Mouse (Mus musculus) hindbrain, postnatal 0 days (tissue): Measurements from ENCODE around the gene Myh8. TPM values are rescaled to one million over a fixed set of nuclear protein-coding genes. Genes with fewer than 3 reads are reported as not detected.

Experiments
- ATAC-seq: fragments of 200-750 bp; cut with Nextera tagmentation; 2 replicates; pipeline ENCODE4 v1.8.0; 2017; ENCODE audit warnings: mild to moderate bottlenecking, moderate TSS enrichment, moderate library complexity
- DNase-seq: peaks from one replicate; pipeline ENCODE4 v3.0.0-alpha.2; 2015; ENCODE audit warnings: low spot score
- H3K27ac ChIP-seq: fragments of 300-500 bp; sonication (generic); 2 replicates; pipeline ENCODE4 v1.5.1; 2014; ENCODE audit warnings: mild to moderate bottlenecking
- H3K27me3 ChIP-seq: fragments of 300-500 bp; sonication (generic); 2 replicates; pipeline ENCODE4 v1.6.1; 2014; ENCODE audit warnings: low read length, mixed read lengths; ENCODE audit not compliant: insufficient read depth
- H3K36me3 ChIP-seq: fragments of 300-500 bp; sonication (generic); 2 replicates; pipeline ENCODE4 v1.6.1; 2014; ENCODE audit warnings: low read length, mixed read lengths; ENCODE audit not compliant: insufficient read depth
- H3K4me1 ChIP-seq: fragments of 300-500 bp; sonication (generic); 2 replicates; pipeline ENCODE4 v1.6.1; 2014; ENCODE audit warnings: antibody characterized with exemption, low read length, mixed read lengths; ENCODE audit not compliant: insufficient read depth
- H3K4me2 ChIP-seq: fragments of 300-500 bp; sonication (generic); 2 replicates; pipeline ENCODE4 v1.6.1; 2014; ENCODE audit warnings: low read depth, mild to moderate bottlenecking, low read length, moderate library complexity, mixed read lengths
- H3K4me3 ChIP-seq: fragments of 300-500 bp; sonication (generic); 2 replicates; pipeline ENCODE4 v1.5.1; 2014; ENCODE audit warnings: low read length
- H3K9ac ChIP-seq: fragments of 300-500 bp; sonication (generic); replicated peaks from 2 replicates; pipeline ENCODE4 v1.6.1; 2014; ENCODE audit warnings: mild to moderate bottlenecking, low read length, moderate library complexity, mixed read lengths
- H3K9me3 ChIP-seq: fragments of 300-500 bp; sonication (generic); 2 replicates; pipeline ENCODE4 v1.6.1; 2016; ENCODE audit warnings: low read length, mixed read lengths
- CTCF ChIP-seq: IDR thresholded peaks from 2 replicates; pipeline ENCODE4 v1.5.1; 2016; ENCODE audit warnings: antibody characterized with exemption, control low read depth, low read depth
- WGBS: fragments of 180-500 bp; shearing (Covaris S2); extraction: QIAGEN DNeasy Blood & Tissue Kit; methylation state at CpG from one replicate; pipeline ENCODE4 v1.1.7; 2014; 5-methylcytosine and 5-hydroxymethylcytosine counted together
- polyA plus RNA-seq: library from polyadenylated mRNA; unstranded; fragments of >200 nt; fragmentation: Nextera tagmentation; extraction: Ambion mirVana; gene quantifications from 2 replicates; pipeline ENCODE4 v1.2.1, GENCODE M21; 2015
- total RNA-seq: library from RNA; depleted of rRNA; stranded (reverse); fragments of >200 nt; gene quantifications from 2 replicates; pipeline ENCODE4 v1.2.3, GENCODE M21; 2014; rRNA removed

Gene Myh8
- total RNA-seq, result 3.3 and 12.5 TPM in 2 replicates
- polyA plus RNA-seq, result 0.61 and 1.2 TPM in 2 replicates

- no peak within 1 kb of the TSS for H3K27ac ChIP-seq
- 47% methylated on average over 10 of the region's 10 CpGs for WGBS
- peak; percentile 82 for DNase-seq
- peak; percentile 64 for ATAC-seq
- H3K36me3 ChIP-seq, result no peaks in the 10 kb centered on the region
- H3K27me3 ChIP-seq, result no peaks in the 10 kb centered on the region
- no peak within 1 kb of the TSS for H3K4me3 ChIP-seq
- no peak within 1 kb of the TSS for H3K9ac ChIP-seq
- H3K9me3 ChIP-seq, result no peaks in the 10 kb centered on the region
- no peaks in the 10 kb centered on the region for H3K4me1 ChIP-seq
- 0 out of 2 replicates have a peak within 1 kb of the TSS, but pooled peaks have one; percentile 16 for H3K4me2 ChIP-seq
- 0 out of 2 replicates have a peak, but pooled peaks have one; percentile 8 for TF ChIP-seq CTCF
Observed at GRCm38 (mm10) chr11:67276601-67277174, at the start of gene Myh8. Gene Myh8 (plus strand): TSS chr11:67277124.

GRCm38 (mm10) chr11:67228731-67229130, 48.2 kb upstream of the Myh8 start:
- Histone ChIP-seq H3K4me2 (no peak overlapping the region), H3K27ac (no peak overlapping the region), H3K4me1 (no peaks in the 10 kb centered on the region), H3K9ac (no peak overlapping the region), H3K36me3 (no peaks in the 10 kb centered on the region), H3K4me3 (no peak overlapping the region), H3K9me3 (no peaks in the 10 kb centered on the region), H3K27me3 (no peaks in the 10 kb centered on the region)
- 64% methylated on average over 3 of the region's 3 CpGs for WGBS
- no peak for TF ChIP-seq CTCF
- ATAC-seq, result no peak
- DNase-seq, result no peak

- H3K27me3 ChIP-seq, result no peaks in the 10 kb centered on the region
- no peak overlapping the region for H3K9ac ChIP-seq
- no peak overlapping the region for H3K4me2 ChIP-seq
- H3K27ac ChIP-seq, result no peak overlapping the region
- DNase-seq, result no peak
- 85% methylated on average over 5 of the region's 5 CpGs for WGBS
- no peaks in the 10 kb centered on the region for H3K9me3 ChIP-seq
- TF ChIP-seq CTCF, result no peak
- H3K36me3 ChIP-seq, result no peaks in the 10 kb centered on the region
- ATAC-seq, result no peak
- H3K4me1 ChIP-seq, result no peaks in the 10 kb centered on the region
- H3K4me3 ChIP-seq, result no peak overlapping the region
Observed at GRCm38 (mm10) chr11:67229166-67229565, 47.8 kb upstream of the Myh8 start.

GRCm38 (mm10) chr11:67229946-67230345, 47.0 kb upstream of the Myh8 start:
- 81% methylated on average over 2 of the region's 2 CpGs for WGBS
- no peak for DNase-seq
- Histone ChIP-seq H3K4me2 (no peak overlapping the region), H3K27ac (no peak overlapping the region), H3K4me3 (no peak overlapping the region), H3K4me1 (no peaks in the 10 kb centered on the region), H3K36me3 (no peaks in the 10 kb centered on the region), H3K9ac (no peak overlapping the region), H3K9me3 (no peaks in the 10 kb centered on the region), H3K27me3 (no peaks in the 10 kb centered on the region)
- TF ChIP-seq CTCF, result no peak
- ATAC-seq, result no peak

- H3K27ac ChIP-seq, result no peak overlapping the region
- H3K36me3 ChIP-seq, result no peaks in the 10 kb centered on the region
- 68% methylated on average over 5 of the region's 5 CpGs for WGBS
- H3K9ac ChIP-seq, result no peak overlapping the region
- H3K4me3 ChIP-seq, result no peak overlapping the region
- H3K9me3 ChIP-seq, result no peaks in the 10 kb centered on the region
- H3K4me2 ChIP-seq, result no peak overlapping the region
- DNase-seq, result peak; percentile 75
- peak; percentile 65 for TF ChIP-seq CTCF
- ATAC-seq, result no peak
- no peaks in the 10 kb centered on the region for H3K4me1 ChIP-seq
- H3K27me3 ChIP-seq, result no peaks in the 10 kb centered on the region
Observed at GRCm38 (mm10) chr11:67235639-67236358, 41.1 kb upstream of the Myh8 start.

- Histone ChIP-seq H3K4me2 (no peak overlapping the region), H3K27me3 (no peaks in the 10 kb centered on the region), H3K9ac (no peak overlapping the region), H3K9me3 (no peaks in the 10 kb centered on the region), H3K4me3 (no peak overlapping the region), H3K36me3 (no peaks in the 10 kb centered on the region), H3K27ac (no peak overlapping the region), H3K4me1 (no peaks in the 10 kb centered on the region)
- TF ChIP-seq CTCF, result no peak
- 85% methylated on average over 9 of the region's 9 CpGs for WGBS
- DNase-seq (no peak), ATAC-seq (no peak)
Observed at GRCm38 (mm10) chr11:67236799-67237198, 40.1 kb upstream of the Myh8 start.

GRCm38 (mm10) chr11:67237481-67238079, 39.3 kb upstream of the Myh8 start, which contains the start of gene Myh4:
Gene Myh4 (plus strand): TSS chr11:67238029.
- no peaks in the 10 kb centered on the region for H3K9me3 ChIP-seq
- H3K27me3 ChIP-seq, result no peaks in the 10 kb centered on the region
- H3K4me3 ChIP-seq, result no peak within 1 kb of the TSS
- H3K9ac ChIP-seq, result no peak within 1 kb of the TSS
- TF ChIP-seq CTCF, result no peak
- no peaks in the 10 kb centered on the region for H3K4me1 ChIP-seq
- H3K36me3 ChIP-seq, result no peaks in the 10 kb centered on the region
- H3K27ac ChIP-seq, result no peak within 1 kb of the TSS
- DNase-seq (peak; percentile 5), ATAC-seq (no peak)
- no peak within 1 kb of the TSS for H3K4me2 ChIP-seq
- 72% methylated on average over 5 of the region's 5 CpGs for whole genome bisulfite sequencing
